Mouse (Mus musculus): ENCODE results near the gene Cdc42bpa. TPM values are rescaled to one million over a fixed set of nuclear protein-coding genes. Genes with fewer than 3 reads are reported as not detected.
"Not testable (repeated sequence)": the region's sequence is repeated elsewhere in the genome, so short reads cannot be mapped to it uniquely, and the experiment has no call there.

The Cdc42bpa gene
- polyA plus RNA-seq, 1 experiment from 2014 or later, result 18.5 TPM

- no peak overlapping the region for H3K4me2 ChIP-seq
- ATAC-seq (replicated peaks; ENCODE audit: low FRiP score), result no peak
- no peak overlapping the region for H3K27ac ChIP-seq
- 0 out of 2 replicates have a peak, but pooled peaks cover 2% of the 10 kb centered on the region for H3K36me3 ChIP-seq
- no peaks in the 10 kb centered on the region for H3K9me3 ChIP-seq (replicated peaks)
- no peak overlapping the region for H3K9ac ChIP-seq
- H3K4me3 ChIP-seq (replicated peaks), result no peak overlapping the region
- H3K4me1 ChIP-seq, result 0 out of 2 replicates have a peak, but pooled peaks cover 2% of the 10 kb centered on the region
- no peaks in the 10 kb centered on the region for H3K27me3 ChIP-seq
These were observed 47.8 kb downstream of the Cdc42bpa start for GRCm38 (mm10) chr1:180008057-180008456.

DNA sequence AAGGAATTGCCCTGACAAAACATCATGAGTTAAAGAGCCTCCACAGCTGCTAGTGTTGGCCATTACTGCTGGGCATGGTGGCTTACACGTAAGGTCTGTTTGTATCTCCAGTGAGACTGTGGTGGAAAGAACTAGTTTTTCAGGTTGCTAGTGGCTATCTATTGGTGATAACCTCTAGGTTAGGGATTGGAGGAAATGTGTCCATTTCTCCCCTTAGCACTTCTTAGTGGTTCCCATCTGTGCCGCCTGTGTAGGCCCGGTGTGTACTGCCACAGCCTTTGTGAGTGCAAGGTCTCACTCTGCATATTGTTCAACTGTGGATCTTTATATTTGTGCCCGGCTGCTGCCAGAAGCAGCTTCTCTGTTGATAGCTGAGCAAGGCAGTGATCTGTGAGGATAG is 53.2 kb downstream of the Cdc42bpa start:
- H3K36me3 ChIP-seq, result no peaks in the 10 kb centered on the region
- no peak overlapping the region for H3K27ac ChIP-seq
- H3K9me3 ChIP-seq (replicated peaks), result no peaks in the 10 kb centered on the region
- no peaks in the 10 kb centered on the region for H3K4me1 ChIP-seq
- no peaks in the 10 kb centered on the region for H3K27me3 ChIP-seq
- H3K9ac ChIP-seq, result no peak overlapping the region
- no peak overlapping the region for H3K4me3 ChIP-seq (replicated peaks)
- H3K4me2 ChIP-seq, result no peak overlapping the region
- ATAC-seq (replicated peaks; ENCODE audit: low FRiP score), result no peak
- 95% methylated on average over 4 of the region's 4 CpGs for WGBS

- no peak overlapping the region for H3K27ac ChIP-seq
- no peak overlapping the region for H3K4me2 ChIP-seq
- no peak overlapping the region for H3K4me3 ChIP-seq (replicated peaks)
- no peak for ATAC-seq (replicated peaks; ENCODE audit: low FRiP score)
- no peaks in the 10 kb centered on the region for H3K9me3 ChIP-seq (replicated peaks)
- 0 out of 2 replicates have a peak, but pooled peaks cover 7% of the 10 kb centered on the region for H3K4me1 ChIP-seq
- no peak overlapping the region for H3K9ac ChIP-seq
- H3K36me3 ChIP-seq, result no peaks in the 10 kb centered on the region
- 90% methylated on average over 2 of the region's 2 CpGs for WGBS
- no peaks in the 10 kb centered on the region for H3K27me3 ChIP-seq
These were observed 57.9 kb downstream of the Cdc42bpa start for GRCm38 (mm10) chr1:180018218-180018617.

- no peak overlapping the region for H3K27ac ChIP-seq
These were observed 61.4 kb downstream of the Cdc42bpa start for GRCm38 (mm10) chr1:180021463-180022296.

DNA sequence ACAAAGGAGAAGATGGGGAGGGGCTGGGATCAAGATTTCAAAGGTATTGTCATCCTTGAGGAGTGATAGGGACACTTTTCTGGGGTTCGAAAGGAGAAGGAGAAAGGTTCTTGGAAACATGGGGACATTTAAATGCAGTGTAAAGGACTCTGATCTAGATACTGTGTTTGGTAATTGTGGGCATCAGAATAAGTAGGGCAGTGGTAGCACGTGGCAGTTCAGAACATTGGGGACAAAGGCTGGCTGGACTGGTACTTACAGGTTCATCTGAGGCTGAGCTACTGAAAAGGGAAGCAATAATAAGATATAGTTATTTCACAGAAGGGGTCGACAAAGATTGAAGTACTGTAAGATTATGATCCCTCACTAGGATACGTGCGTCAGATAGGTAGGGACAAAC is 63.2 kb downstream of the Cdc42bpa start:
- WGBS, result 82% methylated on average over 5 of the region's 5 CpGs
- Histone ChIP-seq H3K9me3 (replicated peaks) (no peaks in the 10 kb centered on the region), H3K36me3 (no peaks in the 10 kb centered on the region), H3K4me1 (0 out of 2 replicates have a peak, but pooled peaks cover 7% of the 10 kb centered on the region), H3K4me2 (no peak overlapping the region), H3K4me3 (replicated peaks) (no peak overlapping the region), H3K9ac (no peak overlapping the region), H3K27ac (no peak overlapping the region), H3K27me3 (no peaks in the 10 kb centered on the region)
- ATAC-seq (replicated peaks; ENCODE audit: low FRiP score), result no peak

More at GRCm38 (mm10) chr1:180021463-180022296, 61.4 kb downstream of the Cdc42bpa start:
- no peak overlapping the region for H3K9ac ChIP-seq
- H3K4me3 ChIP-seq (replicated peaks), result no peak overlapping the region
- 0 out of 2 replicates have a peak, but pooled peaks cover 7% of the 10 kb centered on the region for H3K4me1 ChIP-seq
- ATAC-seq (replicated peaks; ENCODE audit: low FRiP score), result no peak
- H3K36me3 ChIP-seq, result no peaks in the 10 kb centered on the region
- no peak overlapping the region for H3K4me2 ChIP-seq
- no peaks in the 10 kb centered on the region for H3K27me3 ChIP-seq
- H3K9me3 ChIP-seq (replicated peaks), result no peaks in the 10 kb centered on the region
- 58% methylated on average over 11 of the region's 11 CpGs for WGBS

GRCm38 (mm10) chr1:180029863-180030262 is 69.6 kb downstream of the Cdc42bpa start:
- not testable (repeated sequence) for ATAC-seq (replicated peaks; ENCODE audit: low FRiP score); H3K4me1 ChIP-seq; H3K27ac ChIP-seq; H3K27me3 ChIP-seq; H3K9ac ChIP-seq; H3K4me3 ChIP-seq (replicated peaks); H3K4me2 ChIP-seq; H3K9me3 ChIP-seq (replicated peaks); H3K36me3 ChIP-seq
- 93% methylated on average over 5 of the region's 5 CpGs for WGBS

GRCm38 (mm10) chr1:180030631-180031365 is 70.5 kb downstream of the Cdc42bpa start:
- Histone ChIP-seq H3K4me3 (replicated peaks) (no peak overlapping the region), H3K4me1 (no peaks in the 10 kb centered on the region), H3K27ac (no peak overlapping the region), H3K9me3 (replicated peaks) (no peaks in the 10 kb centered on the region), H3K9ac (no peak overlapping the region), H3K4me2 (no peak overlapping the region), H3K27me3 (no peaks in the 10 kb centered on the region), H3K36me3 (peaks cover 7% of the 10 kb centered on the region)
- ATAC-seq (replicated peaks; ENCODE audit: low FRiP score), result no peak
- 88% methylated on average over 8 of the region's 8 CpGs for WGBS

GRCm38 (mm10) chr1:180031705-180032548 is 71.7 kb downstream of the Cdc42bpa start:
- 93% methylated on average over 5 of the region's 5 CpGs for WGBS

DNA sequence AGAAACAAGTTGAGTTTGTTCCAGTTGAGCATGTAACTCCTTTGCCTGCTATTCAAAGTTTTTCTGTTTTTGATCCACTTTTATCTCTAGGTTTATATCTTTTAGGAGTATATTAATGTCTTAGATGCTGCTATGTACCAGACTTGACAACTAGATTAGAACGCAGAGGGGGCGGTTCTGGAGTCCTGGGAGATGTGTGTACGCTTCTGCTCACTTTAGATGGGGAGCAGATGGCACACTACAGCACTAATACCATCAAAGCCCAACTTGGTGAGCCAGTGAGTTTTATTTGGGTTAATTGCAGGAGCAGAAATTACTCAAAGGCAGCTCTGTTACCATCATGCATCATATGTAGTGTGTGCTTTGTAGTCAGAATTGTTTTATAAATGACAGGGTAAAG is 77.2 kb downstream of the Cdc42bpa start:
- H3K4me3 ChIP-seq (replicated peaks), result no peak overlapping the region
- 0 out of 2 replicates have a peak, but pooled peaks cover 6% of the 10 kb centered on the region for H3K36me3 ChIP-seq
- no peak overlapping the region for H3K9ac ChIP-seq
- no peaks in the 10 kb centered on the region for H3K4me1 ChIP-seq
- H3K9me3 ChIP-seq (replicated peaks), result no peaks in the 10 kb centered on the region
- ATAC-seq (replicated peaks; ENCODE audit: low FRiP score), result no peak
- H3K27ac ChIP-seq, result no peak overlapping the region
- H3K27me3 ChIP-seq, result no peaks in the 10 kb centered on the region
- H3K4me2 ChIP-seq, result no peak overlapping the region
- 77% methylated on average over 3 of the region's 3 CpGs for WGBS

More at GRCm38 (mm10) chr1:180031705-180032548, 71.7 kb downstream of the Cdc42bpa start:
- H3K36me3 ChIP-seq, result peaks cover 7% of the 10 kb centered on the region
- H3K27me3 ChIP-seq, result no peaks in the 10 kb centered on the region
- no peaks in the 10 kb centered on the region for H3K9me3 ChIP-seq (replicated peaks)
- H3K27ac ChIP-seq, result no peak overlapping the region
- no peak overlapping the region for H3K4me3 ChIP-seq (replicated peaks)
- H3K4me1 ChIP-seq, result no peaks in the 10 kb centered on the region
- H3K4me2 ChIP-seq, result no peak overlapping the region
- no peak for ATAC-seq (replicated peaks; ENCODE audit: low FRiP score)
- no peak overlapping the region for H3K9ac ChIP-seq

- no peak overlapping the region for H3K4me3 ChIP-seq (replicated peaks)
- 97% methylated on average over 2 of the region's 2 CpGs for WGBS
- no peaks in the 10 kb centered on the region for H3K4me1 ChIP-seq
- no peak overlapping the region for H3K9ac ChIP-seq
- no peak overlapping the region for H3K27ac ChIP-seq
- H3K36me3 ChIP-seq, result peaks cover 32% of the 10 kb centered on the region
- no peaks in the 10 kb centered on the region for H3K27me3 ChIP-seq
- no peak for ATAC-seq (replicated peaks; ENCODE audit: low FRiP score)
- no peak overlapping the region for H3K4me2 ChIP-seq
- H3K9me3 ChIP-seq (replicated peaks), result peaks cover 5% of the 10 kb centered on the region; the same call in 1 of the 2 replicates
These were observed 83.9 kb downstream of the Cdc42bpa start for GRCm38 (mm10) chr1:180044160-180044559.

DNA sequence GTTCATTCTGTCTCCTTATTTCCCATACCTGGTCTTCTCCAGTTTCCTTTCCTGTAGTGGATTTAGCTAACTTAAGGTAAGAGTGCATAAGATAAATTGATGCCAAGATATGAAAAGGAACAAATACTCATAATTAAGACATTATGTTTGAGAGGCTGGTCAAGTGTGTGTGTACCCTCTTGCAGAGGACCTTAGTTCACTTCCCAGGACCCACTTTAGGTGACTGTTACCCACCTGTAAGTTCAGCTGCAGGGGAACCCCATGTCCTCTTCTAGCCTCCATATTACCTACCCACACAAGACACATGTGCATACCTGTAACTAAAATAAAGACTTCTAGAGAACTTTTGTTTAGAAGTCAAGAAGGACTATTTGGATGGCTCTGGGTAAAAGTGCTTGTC is 84.9 kb downstream of the Cdc42bpa start:
- H3K27ac ChIP-seq, result no peak overlapping the region
- no peak overlapping the region for H3K4me2 ChIP-seq
- no peak overlapping the region for H3K9ac ChIP-seq
- peaks cover 30% of the 10 kb centered on the region for H3K36me3 ChIP-seq
- no peak for ATAC-seq (replicated peaks; ENCODE audit: low FRiP score)
- H3K27me3 ChIP-seq, result no peaks in the 10 kb centered on the region
- peaks cover 5% of the 10 kb centered on the region; the same call in 1 of the 2 replicates for H3K9me3 ChIP-seq (replicated peaks)
- no peak overlapping the region for H3K4me3 ChIP-seq (replicated peaks)
- H3K4me1 ChIP-seq, result no peaks in the 10 kb centered on the region

Data from kidney, embryonic 15.5 days (tissue).